Mouse (Mus musculus) neural tube, embryonic 13.5 days (tissue): ENCODE measurements around the gene Wdr25. TPM values are rescaled to one million over a fixed set of nuclear protein-coding genes. Genes with fewer than 3 reads are reported as not detected.
A peak's percentile ranks its signal among the peaks of the same experiment; 100 is the strongest.

ENCODE experiments used
- ATAC-seq: fragments of 200-750 bp; cut with Nextera tagmentation; 2 replicates; pipeline ENCODE4 v1.8.0; 2017; ENCODE audit warnings: low read depth, mild to moderate bottlenecking, moderate TSS enrichment, moderate library complexity
- H3K27ac ChIP-seq: fragments of 300-500 bp; sonication (generic); replicated peaks from 2 replicates; pipeline ENCODE4 v1.5.1; 2015; ENCODE audit warnings: moderate library complexity, mild to moderate bottlenecking, inconsistent platforms
- H3K27me3 ChIP-seq: fragments of 300-500 bp; sonication (generic); 2 replicates; pipeline ENCODE4 v1.6.1; 2015; ENCODE audit warnings: mild to moderate bottlenecking, inconsistent platforms
- H3K36me3 ChIP-seq: fragments of 300-500 bp; sonication (generic); 2 replicates; pipeline ENCODE4 v1.6.1; 2015; ENCODE audit warnings: mild to moderate bottlenecking, inconsistent platforms
- H3K4me1 ChIP-seq: fragments of 300-500 bp; sonication (generic); replicated peaks from 2 replicates; pipeline ENCODE4 v1.6.1; 2015; ENCODE audit warnings: inconsistent platforms
- H3K4me2 ChIP-seq: fragments of 300-500 bp; sonication (generic); 2 replicates; pipeline ENCODE4 v1.6.1; 2015; ENCODE audit warnings: inconsistent platforms, mild to moderate bottlenecking, moderate library complexity
- H3K4me3 ChIP-seq: fragments of 300-500 bp; sonication (generic); 2 replicates; pipeline ENCODE4 v1.5.1; 2015; ENCODE audit warnings: mild to moderate bottlenecking, inconsistent platforms
- H3K9ac ChIP-seq: fragments of 300-500 bp; sonication (generic); 2 replicates; pipeline ENCODE4 v1.6.1; 2015; ENCODE audit warnings: moderate library complexity, mild to moderate bottlenecking, inconsistent platforms
- H3K9me3 ChIP-seq: fragments of 300-500 bp; sonication (generic); 2 replicates; pipeline ENCODE4 v1.6.1; 2016; ENCODE audit warnings: inconsistent platforms
- WGBS: fragments of 180-500 bp; shearing (Covaris S2); methylation state at CpG from one replicate; pipeline ENCODE4 v1.1.7; 2015; 5-methylcytosine and 5-hydroxymethylcytosine counted together
- polyA plus RNA-seq: library from polyadenylated mRNA; unstranded; fragments of >200 nt; fragmentation: Nextera tagmentation; extraction: Ambion mirVana; gene quantifications from 2 replicates; pipeline ENCODE4 v1.2.1, GENCODE M21; 2015

Gene Wdr25
- polyA plus RNA-seq, 1 experiment from 2014 or later, result 6.5 TPM

DNA sequence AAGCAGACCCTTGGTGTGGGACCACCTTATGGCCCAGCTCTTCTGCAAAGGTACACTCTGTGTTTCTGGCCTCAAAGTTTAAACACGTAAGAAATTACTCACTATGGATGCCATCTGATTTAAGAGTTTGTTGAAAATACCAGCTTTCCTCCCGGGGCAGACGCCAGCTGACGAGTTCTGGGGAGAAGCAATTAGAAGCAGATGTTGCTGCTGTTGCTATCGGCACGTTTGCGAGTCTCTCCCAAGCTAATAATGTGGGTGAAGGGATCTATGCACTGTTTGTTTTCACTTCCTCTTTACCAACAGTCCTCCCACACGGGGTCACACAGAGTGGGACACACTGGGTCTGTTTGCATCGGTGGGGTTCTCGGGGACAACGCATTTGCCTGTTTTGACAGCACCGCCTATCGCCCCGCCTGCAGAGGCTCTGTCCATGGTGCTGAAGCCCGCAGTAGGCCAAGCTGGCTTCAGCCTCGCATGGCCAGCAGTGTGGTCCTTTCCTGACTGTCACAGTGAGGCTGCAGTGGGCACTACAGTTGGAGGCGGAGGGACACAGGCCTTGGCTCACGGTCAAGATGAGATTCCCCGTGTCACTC, 101.1 kb downstream of the Wdr25 start:
- H3K27ac ChIP-seq, result peak overlapping the region; percentile 63
- H3K9ac ChIP-seq, result no peak overlapping the region
- H3K27me3 ChIP-seq, result no peaks in the 10 kb centered on the region
- H3K36me3 ChIP-seq, result no peaks in the 10 kb centered on the region
- peak overlapping the region; percentile 29 for H3K4me2 ChIP-seq
- no peak for ATAC-seq
- 8% methylated on average over 19 of the region's 19 CpGs for WGBS
- H3K9me3 ChIP-seq, result no peaks in the 10 kb centered on the region
- no peak overlapping the region for H3K4me3 ChIP-seq
- H3K4me1 ChIP-seq, result peaks cover 28% of the 10 kb centered on the region

DNA sequence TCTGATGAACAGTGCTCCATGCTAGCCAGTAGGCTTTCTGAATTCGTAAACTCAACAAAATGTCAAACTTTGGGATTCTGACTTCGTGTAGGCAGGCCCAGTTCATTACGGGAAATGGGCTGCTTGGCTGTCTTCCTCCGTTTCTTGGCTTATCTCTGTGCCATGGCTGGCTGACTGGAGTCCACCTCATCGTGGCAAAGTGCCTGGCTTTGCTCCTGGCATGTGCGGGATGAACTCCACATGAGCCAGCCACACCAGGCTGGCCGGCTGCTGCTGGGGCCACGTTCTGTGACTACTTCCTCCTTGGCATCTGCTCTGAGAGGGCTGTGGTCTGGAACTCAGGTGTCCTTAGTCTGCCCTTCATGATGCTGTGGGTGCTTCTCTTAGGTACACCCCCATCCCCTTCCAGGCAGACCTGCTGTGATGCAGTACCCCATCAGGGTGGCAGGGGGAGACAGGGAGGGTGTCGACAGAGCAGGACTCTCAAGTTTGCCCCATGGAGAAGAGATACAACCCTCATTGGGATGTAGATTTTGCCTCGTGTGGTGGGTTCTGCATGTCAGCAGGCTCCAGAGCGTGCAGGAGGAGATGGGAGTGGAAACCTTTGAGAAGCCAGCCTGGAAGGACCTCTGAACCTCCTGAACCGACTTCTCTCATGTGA, 102.7 kb downstream of the Wdr25 start:
- no peaks in the 10 kb centered on the region for H3K9me3 ChIP-seq
- H3K4me3 ChIP-seq, result no peak overlapping the region
- H3K36me3 ChIP-seq, result no peaks in the 10 kb centered on the region
- H3K4me1 ChIP-seq, result peaks cover 27% of the 10 kb centered on the region
- 80% methylated on average over 12 of the region's 12 CpGs for WGBS
- H3K9ac ChIP-seq, result no peak overlapping the region
- H3K4me2 ChIP-seq, result no peak overlapping the region
- H3K27ac ChIP-seq, result no peak overlapping the region
- no peak for ATAC-seq
- no peaks in the 10 kb centered on the region for H3K27me3 ChIP-seq

DNA sequence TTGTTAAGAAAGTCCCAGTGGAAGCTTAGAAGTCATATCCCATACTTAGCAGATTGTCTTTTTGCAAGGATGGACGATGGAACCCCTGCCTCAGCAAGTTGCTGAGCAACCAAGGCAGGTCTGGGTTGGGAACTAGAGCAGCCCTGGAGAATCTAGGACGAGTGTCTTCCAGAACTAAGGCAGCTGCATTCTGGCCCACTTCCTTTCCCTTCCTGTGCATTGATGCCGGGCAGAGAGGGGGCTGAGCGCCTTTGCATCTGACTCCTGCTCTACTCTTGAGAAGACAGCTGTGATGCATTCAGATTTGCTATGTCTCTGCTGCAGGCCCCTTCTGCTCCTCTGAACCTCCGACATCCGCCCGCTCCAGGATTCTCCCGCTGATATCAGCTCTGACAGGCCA, 103.8 kb downstream of the Wdr25 start:
- no peak overlapping the region for H3K9ac ChIP-seq
- no peaks in the 10 kb centered on the region for H3K27me3 ChIP-seq
- ATAC-seq, result no peak
- 59% methylated on average over 8 of the region's 8 CpGs for WGBS
- peaks cover 27% of the 10 kb centered on the region for H3K4me1 ChIP-seq
- no peak overlapping the region for H3K4me3 ChIP-seq
- no peak overlapping the region for H3K4me2 ChIP-seq
- no peaks in the 10 kb centered on the region for H3K9me3 ChIP-seq
- no peaks in the 10 kb centered on the region for H3K36me3 ChIP-seq
- H3K27ac ChIP-seq, result no peak overlapping the region

DNA sequence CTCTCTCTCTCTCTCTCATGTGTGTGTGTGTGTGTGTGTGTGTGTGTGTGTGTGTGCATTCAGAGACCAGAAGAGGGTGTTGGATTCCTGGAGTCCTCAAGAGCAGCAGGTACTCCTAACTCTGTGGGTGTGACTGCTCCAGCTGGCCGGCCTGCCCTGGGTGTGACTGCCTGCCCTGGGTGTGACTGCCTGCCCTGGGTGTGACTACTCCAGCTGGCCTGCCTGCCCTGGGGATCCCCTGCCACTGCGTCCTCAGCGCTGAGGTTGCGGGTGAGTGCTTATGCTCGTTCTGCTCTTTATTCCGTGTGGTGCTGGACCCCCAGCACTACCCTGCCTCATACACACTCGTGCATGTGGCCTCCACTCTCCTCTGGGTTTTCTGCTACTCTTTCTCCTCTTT, 109.5 kb downstream of the Wdr25 start:
- Histone ChIP-seq H3K4me1 (peaks cover 26% of the 10 kb centered on the region), H3K4me3 (no peak overlapping the region), H3K36me3 (no peaks in the 10 kb centered on the region), H3K27me3 (no peaks in the 10 kb centered on the region), H3K9ac (no peak overlapping the region), H3K9me3 (no peaks in the 10 kb centered on the region), H3K27ac (no peak overlapping the region), H3K4me2 (no peak overlapping the region)
- ATAC-seq, result no peak
- WGBS, result 75% methylated on average over 7 of the region's 7 CpGs

DNA sequence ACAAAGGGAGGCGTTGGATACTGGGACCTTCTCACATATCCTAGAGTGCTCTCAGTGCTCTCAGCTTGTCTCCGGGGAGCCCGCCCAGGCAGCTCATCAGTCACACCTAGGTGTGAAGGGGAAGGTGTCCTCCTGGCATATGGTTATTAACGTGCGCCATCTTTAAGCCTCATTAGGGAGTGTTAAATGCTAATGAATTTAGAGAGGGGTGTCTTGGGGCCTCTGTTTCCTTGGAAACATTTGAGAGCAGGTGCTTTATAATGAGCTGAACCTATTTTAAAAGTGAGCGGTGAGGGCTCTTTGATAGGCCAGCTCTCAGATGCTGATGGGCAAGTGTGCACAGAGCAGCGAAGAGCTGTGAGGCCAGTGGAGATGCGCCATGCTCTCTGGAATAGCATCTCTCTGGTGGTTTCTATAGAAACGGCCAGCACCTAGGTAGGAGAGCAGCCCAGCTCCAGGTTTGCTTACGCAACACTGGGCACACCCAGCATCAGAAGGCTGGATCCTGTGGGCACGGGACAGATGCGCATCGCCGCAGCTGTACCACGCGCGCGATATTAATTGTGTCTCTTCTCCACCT, 116.7 kb downstream of the Wdr25 start:
- Histone ChIP-seq H3K9ac (no peak overlapping the region), H3K27ac (peak overlapping the region; percentile 40), H3K4me1 (peaks cover 52% of the 10 kb centered on the region), H3K4me2 (peak overlapping the region; percentile 21; the same call in 1 of the 2 replicates), H3K27me3 (no peaks in the 10 kb centered on the region), H3K9me3 (no peaks in the 10 kb centered on the region), H3K36me3 (no peaks in the 10 kb centered on the region), H3K4me3 (no peak overlapping the region)
- peak; percentile 77 for ATAC-seq
- 50% methylated on average over 18 of the region's 18 CpGs for WGBS

DNA sequence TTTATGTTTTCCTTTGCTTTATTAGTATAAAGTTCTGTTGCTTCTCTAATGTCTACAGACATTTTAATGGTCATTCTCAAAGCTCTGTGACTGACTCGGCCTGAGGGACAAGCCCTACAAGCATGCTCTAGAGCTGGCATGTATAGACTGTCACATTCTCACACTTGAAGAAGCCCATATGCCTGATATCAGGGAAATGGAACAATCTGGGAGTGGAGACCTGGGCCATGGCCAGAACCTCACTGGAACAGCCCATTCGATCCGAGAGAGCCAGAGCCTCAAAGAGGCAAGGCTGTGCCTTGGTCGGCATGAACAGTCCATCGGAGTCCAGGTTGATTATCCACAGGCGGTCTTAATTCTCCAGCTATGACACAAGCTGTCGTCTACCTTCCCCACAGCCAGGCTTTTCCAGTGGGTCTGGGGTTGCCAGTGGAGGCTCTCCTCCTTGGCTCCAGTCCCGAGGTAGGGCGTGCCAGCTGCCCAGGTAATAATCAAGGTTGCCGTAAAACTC, 128.8 kb downstream of the Wdr25 start:
- Histone ChIP-seq H3K27me3 (no peaks in the 10 kb centered on the region), H3K27ac (no peak overlapping the region), H3K4me1 (peaks cover 29% of the 10 kb centered on the region), H3K4me2 (no peak overlapping the region), H3K36me3 (no peaks in the 10 kb centered on the region), H3K9ac (no peak overlapping the region), H3K9me3 (no peaks in the 10 kb centered on the region), H3K4me3 (no peak overlapping the region)
- no peak for ATAC-seq
- WGBS, result 54% methylated on average over 10 of the region's 10 CpGs

DNA sequence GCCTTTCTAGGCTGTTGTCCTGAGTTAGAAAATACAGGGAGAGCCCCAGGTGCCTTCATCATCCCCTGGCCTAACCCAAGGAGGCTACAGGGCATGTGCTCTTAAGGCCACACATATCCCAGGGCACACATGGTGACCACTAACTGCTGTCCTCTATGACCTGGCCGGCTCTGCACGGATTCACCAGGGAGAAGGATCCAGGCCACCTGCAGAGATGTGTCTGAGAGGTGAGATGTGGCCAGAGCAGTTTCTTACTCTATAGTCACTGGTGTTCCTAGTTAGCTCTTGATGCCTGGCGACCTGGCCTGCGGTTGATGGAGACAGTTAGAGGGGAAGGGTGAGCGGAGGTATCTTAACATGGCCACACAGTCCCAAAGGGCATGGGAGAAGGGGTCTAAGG, 129.5 kb downstream of the Wdr25 start:
- 76% methylated on average over 5 of the region's 5 CpGs for WGBS
- no peak for ATAC-seq
- Histone ChIP-seq H3K4me2 (no peak overlapping the region), H3K4me3 (no peak overlapping the region), H3K4me1 (peaks cover 29% of the 10 kb centered on the region), H3K27me3 (no peaks in the 10 kb centered on the region), H3K36me3 (no peaks in the 10 kb centered on the region), H3K9me3 (no peaks in the 10 kb centered on the region), H3K27ac (no peak overlapping the region), H3K9ac (no peak overlapping the region)

DNA sequence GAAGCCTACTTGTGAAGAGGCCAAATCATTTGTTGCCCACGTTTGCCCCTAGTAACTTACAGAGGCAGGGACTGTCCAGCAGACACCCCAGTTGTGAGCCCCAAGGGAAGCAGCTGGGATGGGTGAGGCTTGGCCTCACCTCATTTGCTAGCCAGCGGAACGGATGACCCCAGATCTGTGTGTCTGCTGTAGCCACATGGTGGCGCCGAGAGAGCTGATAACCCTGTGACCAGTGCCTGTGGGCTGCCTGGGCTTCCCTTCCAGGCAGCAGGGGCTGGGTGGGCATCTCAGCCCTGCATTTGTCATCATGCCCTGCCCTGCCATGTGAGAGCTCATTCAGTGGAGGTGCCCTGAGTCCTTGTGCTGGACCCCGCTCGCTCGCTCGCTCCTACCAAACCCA, 130.3 kb downstream of the Wdr25 start:
- H3K9ac ChIP-seq, result no peak overlapping the region
- no peak overlapping the region for H3K4me2 ChIP-seq
- no peaks in the 10 kb centered on the region for H3K36me3 ChIP-seq
- no peak for ATAC-seq
- 62% methylated on average over 9 of the region's 9 CpGs for WGBS
- peaks cover 29% of the 10 kb centered on the region for H3K4me1 ChIP-seq
- H3K4me3 ChIP-seq, result no peak overlapping the region
- no peaks in the 10 kb centered on the region for H3K9me3 ChIP-seq
- H3K27me3 ChIP-seq, result no peaks in the 10 kb centered on the region
- H3K27ac ChIP-seq, result no peak overlapping the region

DNA sequence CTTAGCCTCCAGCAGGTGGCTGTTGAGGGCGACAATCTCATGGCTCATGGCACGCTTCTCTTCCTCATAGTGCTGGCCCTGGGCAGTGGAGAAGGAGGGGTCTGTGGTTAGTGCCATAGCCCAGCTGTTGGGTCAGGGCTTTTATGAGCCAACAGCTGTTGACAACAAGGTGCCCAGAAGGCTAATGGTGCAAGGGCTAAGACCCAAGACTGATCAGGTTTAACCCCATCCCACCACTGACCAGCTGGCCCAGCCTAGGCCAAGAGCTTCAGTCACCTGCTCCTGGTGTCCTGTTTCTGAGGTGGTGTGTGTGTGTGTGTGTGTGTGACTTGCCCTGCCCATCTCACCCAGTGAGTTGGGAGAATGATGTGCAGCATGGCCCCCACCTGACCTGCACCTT, 143.6 kb downstream of the Wdr25 start:
- Histone ChIP-seq H3K4me2 (no peak overlapping the region), H3K4me3 (no peak overlapping the region), H3K9me3 (no peaks in the 10 kb centered on the region), H3K4me1 (peaks cover 35% of the 10 kb centered on the region), H3K27ac (no peak overlapping the region), H3K36me3 (peaks cover 13% of the 10 kb centered on the region), H3K9ac (no peak overlapping the region), H3K27me3 (peaks cover 52% of the 10 kb centered on the region)
- ATAC-seq, result no peak
- 84% methylated on average over 2 of the region's 2 CpGs for WGBS

DNA sequence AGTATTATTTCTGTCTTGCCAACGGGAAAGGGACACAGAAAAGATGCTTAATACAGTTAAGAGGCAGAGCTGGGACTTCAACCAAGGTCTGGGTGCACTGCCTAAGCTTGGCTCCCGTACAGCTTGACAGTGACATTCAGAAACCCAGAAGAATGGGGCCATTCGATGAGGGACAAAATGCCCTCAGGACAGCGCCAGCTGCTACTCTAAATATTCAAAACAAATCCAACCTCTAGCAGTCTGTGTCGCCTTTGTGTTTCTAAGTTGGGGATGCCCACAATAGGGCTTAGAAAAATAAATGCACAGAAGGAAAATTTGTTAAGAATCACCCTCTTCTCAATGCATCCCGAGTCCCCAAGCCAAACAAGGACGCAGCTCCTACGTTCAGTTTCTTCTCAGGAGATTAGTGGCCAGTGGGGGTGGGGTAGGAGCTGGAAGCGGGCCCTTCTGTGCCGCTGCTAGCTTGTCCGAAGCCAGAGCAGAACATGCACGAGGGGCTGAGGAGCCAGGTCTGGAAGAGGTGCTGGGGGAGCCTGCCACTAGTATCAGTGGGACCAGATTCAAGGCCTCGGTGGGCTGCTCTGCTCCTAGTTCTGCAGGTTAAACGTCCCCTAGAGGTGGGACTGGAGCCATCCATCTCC, 144.9 kb downstream of the Wdr25 start:
- H3K4me2 ChIP-seq, result no peak overlapping the region
- H3K4me1 ChIP-seq, result peaks cover 28% of the 10 kb centered on the region
- H3K9ac ChIP-seq, result no peak overlapping the region
- peaks cover 13% of the 10 kb centered on the region for H3K36me3 ChIP-seq
- no peaks in the 10 kb centered on the region for H3K9me3 ChIP-seq
- H3K27ac ChIP-seq, result peak overlapping the region; percentile 49; the same call in 1 of the 2 replicates
- peaks cover 50% of the 10 kb centered on the region for H3K27me3 ChIP-seq
- ATAC-seq, result 0 out of 2 replicates have a peak, but pooled peaks have one; percentile 22
- 31% methylated on average over 14 of the region's 14 CpGs for WGBS
- no peak overlapping the region for H3K4me3 ChIP-seq

DNA sequence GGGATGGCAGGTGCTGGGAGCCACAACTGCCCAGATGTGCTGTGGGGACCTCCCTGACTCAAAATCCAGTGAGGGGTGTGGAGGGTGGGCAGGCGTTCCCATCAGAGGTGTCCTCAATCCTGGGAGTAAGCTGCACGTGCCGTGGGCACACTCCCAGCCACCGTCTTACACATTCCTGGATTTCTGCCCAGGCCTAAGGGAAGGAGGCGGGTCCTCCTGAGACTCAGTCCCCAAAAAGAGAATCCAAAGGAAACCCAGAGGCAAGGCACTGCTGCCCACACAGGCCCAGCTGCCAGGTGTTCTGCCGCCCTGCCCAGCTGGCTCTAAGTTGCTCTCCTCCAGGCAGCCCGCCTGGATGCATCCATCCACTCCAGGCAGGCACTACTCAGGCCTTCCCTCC, 145.9 kb downstream of the Wdr25 start:
- WGBS, result 56% methylated on average over 7 of the region's 7 CpGs

DNA sequence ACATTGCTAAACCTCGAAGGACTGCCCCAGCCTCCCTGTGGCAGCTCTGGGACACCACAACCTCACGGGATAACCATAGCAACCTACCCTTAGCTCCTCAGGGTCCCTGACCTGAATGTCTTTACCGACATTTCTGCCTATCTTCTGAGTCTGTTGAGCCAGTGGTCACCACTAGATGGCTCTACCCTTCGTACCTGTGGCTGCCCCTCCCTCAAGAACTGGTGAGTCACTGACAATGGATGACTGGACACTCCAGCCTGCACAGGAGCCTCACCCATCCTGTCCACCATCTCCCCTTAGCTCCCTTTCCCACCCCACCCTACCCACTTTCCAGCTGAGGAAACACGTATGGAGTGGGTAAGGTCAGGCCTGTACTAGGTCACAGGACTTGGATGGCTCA, 151.1 kb downstream of the Wdr25 start:
- H3K4me2 ChIP-seq, result no peak overlapping the region
- no peaks in the 10 kb centered on the region for H3K4me1 ChIP-seq
- no peaks in the 10 kb centered on the region for H3K9me3 ChIP-seq
- ATAC-seq, result peak; percentile 24; the same call in 1 of the 2 replicates
- no peak overlapping the region for H3K9ac ChIP-seq
- peaks cover 45% of the 10 kb centered on the region for H3K27me3 ChIP-seq
- H3K27ac ChIP-seq, result no peak overlapping the region
- H3K4me3 ChIP-seq, result no peak overlapping the region
- no peaks in the 10 kb centered on the region for H3K36me3 ChIP-seq
- 27% methylated on average over 5 of the region's 5 CpGs for WGBS

More for the DNA sequence above, 145.9 kb downstream of the Wdr25 start:
- no peaks in the 10 kb centered on the region for H3K9me3 ChIP-seq
- H3K4me1 ChIP-seq, result peaks cover 24% of the 10 kb centered on the region
- peaks cover 4% of the 10 kb centered on the region; the same call in 1 of the 2 replicates for H3K36me3 ChIP-seq
- H3K27ac ChIP-seq, result no peak overlapping the region
- no peak overlapping the region for H3K4me3 ChIP-seq
- H3K9ac ChIP-seq, result no peak overlapping the region
- H3K4me2 ChIP-seq, result no peak overlapping the region
- no peak for ATAC-seq
- H3K27me3 ChIP-seq, result peaks cover 51% of the 10 kb centered on the region
